Mouse (Mus musculus): ENCODE measurements at regions not wholly inside any gene's neighbourhood (a gene's known extent, or its start where the extent isn't known, plus 50 kb on each side); places are given as distances from the start of the nearest gene placed in this dataset.

DNA sequence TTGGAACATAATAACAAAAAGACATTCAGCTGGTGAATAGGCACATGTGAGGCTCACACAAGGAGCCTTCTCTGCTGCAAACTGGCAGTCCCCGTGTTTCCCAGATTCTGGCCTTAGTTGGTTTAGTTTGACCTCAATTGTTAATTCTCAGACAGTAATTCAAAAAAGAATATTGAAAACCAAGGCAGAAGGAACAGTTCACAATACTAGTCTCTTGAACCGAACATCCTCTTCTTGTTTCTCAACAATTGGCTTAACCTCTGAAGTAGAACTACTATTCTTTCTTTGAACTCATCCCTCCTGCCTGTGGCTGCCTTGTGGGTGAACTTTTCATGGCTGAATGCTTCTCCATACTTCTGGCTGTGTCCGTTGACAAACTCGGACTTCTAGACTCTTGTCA lies 110.4 kb upstream of the Neil3 start:
- no peaks in the 10 kb centered on the region for H3K4me1 ChIP-seq
- H3K36me3 ChIP-seq, result no peaks in the 10 kb centered on the region
- H3K27ac ChIP-seq, result no peak overlapping the region
- no peak for ATAC-seq (ENCODE audit: low FRiP score)
- no peak overlapping the region for H3K4me3 ChIP-seq
- WGBS, result 25% methylated on average over 4 of the region's 4 CpGs
- H3K4me2 ChIP-seq (replicated peaks), result no peak overlapping the region
- no peak overlapping the region for H3K9ac ChIP-seq
- no peaks in the 10 kb centered on the region for H3K9me3 ChIP-seq (replicated peaks)
- H3K27me3 ChIP-seq, result no peaks in the 10 kb centered on the region

DNA sequence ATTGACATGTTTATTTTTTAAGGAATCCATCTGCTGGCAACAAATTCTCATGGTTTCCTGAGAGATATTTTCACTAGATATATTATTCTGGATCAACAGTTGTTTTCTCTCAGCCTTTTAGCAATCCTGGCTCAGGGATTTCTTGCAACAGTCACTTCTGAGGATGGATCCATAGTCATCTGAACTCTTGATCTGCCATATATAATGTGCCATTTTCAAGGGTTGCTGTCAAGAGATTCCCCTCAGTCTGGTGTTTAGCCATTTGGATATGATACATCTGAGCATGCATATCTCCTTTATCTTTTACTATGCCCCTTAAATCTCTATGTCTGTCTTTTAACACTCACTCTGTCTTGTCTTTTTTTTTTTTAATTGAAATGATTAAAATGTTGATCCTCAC lies 130.3 kb upstream of the Neil3 start:
- Histone ChIP-seq H3K27ac (no peak overlapping the region), H3K9me3 (replicated peaks) (no peaks in the 10 kb centered on the region), H3K4me2 (replicated peaks) (no peak overlapping the region), H3K9ac (no peak overlapping the region), H3K27me3 (no peaks in the 10 kb centered on the region), H3K36me3 (no peaks in the 10 kb centered on the region), H3K4me3 (no peak overlapping the region), H3K4me1 (no peaks in the 10 kb centered on the region)
- ATAC-seq (ENCODE audit: low FRiP score), result no peak

DNA sequence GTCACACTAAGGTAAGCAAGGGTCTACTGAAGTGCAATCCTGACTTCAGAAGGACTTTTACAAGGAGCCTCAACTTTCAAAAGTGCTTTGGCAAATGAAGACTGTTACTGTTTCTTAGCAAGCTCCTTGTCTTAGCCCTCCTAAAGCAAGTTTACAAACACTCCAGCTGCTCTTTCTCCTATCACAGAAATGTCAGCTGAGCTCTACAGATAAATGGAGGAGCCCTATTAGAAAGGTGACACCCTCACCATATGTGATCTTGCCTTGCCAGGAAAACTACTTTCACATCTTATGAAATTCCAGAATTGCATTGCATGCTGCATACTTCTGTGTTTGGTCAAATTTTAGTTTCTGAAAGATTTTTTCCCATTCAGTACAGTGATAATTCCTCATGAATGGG lies 136.6 kb upstream of the Neil3 start:
- H3K27me3 ChIP-seq, result no peaks in the 10 kb centered on the region
- no peaks in the 10 kb centered on the region for H3K36me3 ChIP-seq
- no peak overlapping the region for H3K27ac ChIP-seq
- no peak for ATAC-seq (ENCODE audit: low FRiP score)
- H3K9ac ChIP-seq, result no peak overlapping the region
- no peak overlapping the region for H3K4me3 ChIP-seq
- H3K9me3 ChIP-seq (replicated peaks), result no peaks in the 10 kb centered on the region
- no peak overlapping the region for H3K4me2 ChIP-seq (replicated peaks)
- no peaks in the 10 kb centered on the region for H3K4me1 ChIP-seq

DNA sequence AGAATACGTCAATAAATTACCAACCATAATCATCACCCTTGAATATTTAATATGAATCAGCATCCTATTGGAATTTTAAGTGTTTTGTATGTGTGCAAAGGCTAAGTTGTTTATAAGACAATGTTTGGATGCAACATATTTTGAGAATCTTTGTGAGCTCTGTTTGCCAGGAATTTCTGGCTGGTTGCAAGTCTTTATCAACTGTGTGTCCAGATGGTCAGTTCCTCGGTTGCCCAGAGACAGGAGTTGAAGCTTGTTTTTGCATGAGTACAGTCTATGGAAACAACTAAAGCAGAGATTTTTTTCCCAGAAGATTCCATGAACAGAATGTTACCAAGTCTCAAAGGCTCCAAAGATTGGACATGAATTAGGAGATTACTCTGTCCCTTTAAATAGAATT lies 142.0 kb upstream of the Neil3 start:
- Histone ChIP-seq H3K27ac (no peak overlapping the region), H3K9me3 (replicated peaks) (no peaks in the 10 kb centered on the region), H3K4me1 (no peaks in the 10 kb centered on the region), H3K4me2 (replicated peaks) (no peak overlapping the region), H3K9ac (no peak overlapping the region), H3K4me3 (no peak overlapping the region), H3K27me3 (no peaks in the 10 kb centered on the region), H3K36me3 (no peaks in the 10 kb centered on the region)
- ATAC-seq (ENCODE audit: low FRiP score), result no peak
- WGBS, result 85% methylated on average over 2 of the region's 2 CpGs

DNA sequence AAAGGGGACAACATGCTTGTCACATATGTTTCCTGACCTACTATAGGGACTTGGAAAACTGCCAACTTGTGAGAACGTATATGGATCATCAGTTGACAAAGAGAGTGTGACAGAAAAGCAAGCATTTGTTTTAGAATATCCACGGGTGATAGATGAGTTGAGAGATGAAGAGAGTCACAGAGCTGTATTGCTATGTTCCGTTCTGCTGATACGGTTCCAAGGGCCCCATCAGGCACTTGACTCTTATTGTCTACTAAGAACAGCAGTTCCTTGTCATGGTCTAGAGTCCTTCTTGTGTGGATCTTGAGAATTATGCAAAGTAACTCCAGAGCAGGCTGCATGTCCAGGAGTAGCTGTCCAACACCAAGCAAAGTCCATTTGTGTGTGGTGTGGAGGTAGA lies 143.0 kb upstream of the Neil3 start:
- no peak for ATAC-seq (ENCODE audit: low FRiP score)
- WGBS, result 75% methylated on average over 4 of the region's 4 CpGs
- H3K4me2 ChIP-seq (replicated peaks), result no peak overlapping the region
- H3K9ac ChIP-seq, result no peak overlapping the region
- H3K4me3 ChIP-seq, result no peak overlapping the region
- H3K27me3 ChIP-seq, result no peaks in the 10 kb centered on the region
- H3K36me3 ChIP-seq, result no peaks in the 10 kb centered on the region
- H3K27ac ChIP-seq, result no peak overlapping the region
- no peaks in the 10 kb centered on the region for H3K4me1 ChIP-seq
- no peaks in the 10 kb centered on the region for H3K9me3 ChIP-seq (replicated peaks)

DNA sequence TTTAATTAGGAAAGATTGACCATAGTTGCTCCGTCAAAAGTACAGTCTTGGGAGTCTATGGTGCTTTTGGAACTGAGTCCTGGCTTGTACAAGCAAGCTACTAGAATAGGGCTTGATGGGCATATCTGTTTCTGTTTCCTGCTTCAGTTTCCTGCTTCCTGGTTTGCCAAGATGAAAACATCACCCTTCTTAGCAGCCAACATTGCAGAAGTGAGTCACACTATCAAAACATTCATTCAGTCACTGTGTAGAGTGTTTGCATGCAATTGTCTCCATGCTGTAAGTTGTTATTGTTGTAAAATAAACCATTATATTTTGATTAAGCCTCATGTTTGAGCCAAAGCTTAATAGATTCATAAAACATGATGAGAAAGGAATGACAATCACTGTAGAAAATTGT lies 149.3 kb upstream of the Neil3 start:
- WGBS, result 88% methylated on average over 1 of the region's 1 CpGs

DNA sequence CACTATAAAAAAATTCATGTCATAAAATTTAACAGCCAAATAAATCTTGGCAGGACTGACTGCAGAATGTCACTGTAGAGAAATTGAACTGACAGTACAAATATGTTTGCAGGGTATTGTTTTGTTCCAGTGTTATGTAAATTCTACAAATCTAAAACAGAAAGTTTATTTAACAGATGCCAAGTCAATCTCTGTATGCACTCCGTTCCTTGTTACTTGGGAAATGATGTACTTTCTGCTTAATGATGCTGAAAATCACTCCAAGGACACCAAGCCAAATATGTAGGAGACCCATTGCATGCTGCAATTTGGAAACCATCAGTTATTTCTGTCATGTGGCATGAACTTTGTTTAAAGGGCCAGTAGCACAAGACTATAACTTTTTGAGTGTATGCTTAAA lies 182.3 kb upstream of the Neil3 start:
- Histone ChIP-seq H3K4me1 (no peaks in the 10 kb centered on the region), H3K27ac (no peak overlapping the region), H3K9me3 (replicated peaks) (no peaks in the 10 kb centered on the region), H3K4me2 (replicated peaks) (no peak overlapping the region), H3K36me3 (no peaks in the 10 kb centered on the region), H3K27me3 (no peaks in the 10 kb centered on the region), H3K9ac (no peak overlapping the region), H3K4me3 (no peak overlapping the region)
- 40% methylated on average over 1 of the region's 1 CpGs for WGBS
- no peak for ATAC-seq (ENCODE audit: low FRiP score)

More for the DNA sequence above, 149.3 kb upstream of the Neil3 start:
- Histone ChIP-seq H3K9ac (no peak overlapping the region), H3K4me2 (replicated peaks) (no peak overlapping the region), H3K27ac (no peak overlapping the region), H3K4me1 (no peaks in the 10 kb centered on the region), H3K9me3 (replicated peaks) (no peaks in the 10 kb centered on the region), H3K36me3 (no peaks in the 10 kb centered on the region), H3K27me3 (no peaks in the 10 kb centered on the region), H3K4me3 (no peak overlapping the region)
- ATAC-seq (ENCODE audit: low FRiP score), result no peak

DNA sequence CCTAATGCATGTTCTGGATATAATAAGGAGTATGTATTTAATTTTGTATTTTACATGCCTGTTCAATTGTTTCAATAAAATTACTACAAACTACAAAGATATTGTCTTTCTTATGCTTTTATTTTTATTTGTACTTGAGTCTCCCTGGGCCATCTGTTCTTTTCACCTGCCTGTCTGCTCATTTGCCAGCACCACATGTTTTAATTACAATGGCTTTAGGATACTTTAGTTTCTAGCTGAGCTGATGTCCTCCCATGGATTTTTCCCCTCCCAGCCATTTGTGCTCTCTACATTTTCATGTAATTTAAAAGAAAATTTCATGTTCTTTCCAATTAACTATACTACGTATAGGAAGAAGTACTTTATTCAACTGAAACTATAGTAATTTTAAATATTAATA lies 188.5 kb upstream of the Neil3 start:
- ATAC-seq (ENCODE audit: low FRiP score), result no peak
- Histone ChIP-seq H3K9ac (no peak overlapping the region), H3K4me3 (no peak overlapping the region), H3K27me3 (no peaks in the 10 kb centered on the region), H3K9me3 (replicated peaks) (no peaks in the 10 kb centered on the region), H3K4me2 (replicated peaks) (no peak overlapping the region), H3K4me1 (no peaks in the 10 kb centered on the region), H3K27ac (no peak overlapping the region), H3K36me3 (no peaks in the 10 kb centered on the region)
- WGBS, result 95% methylated on average over 1 of the region's 1 CpGs

DNA sequence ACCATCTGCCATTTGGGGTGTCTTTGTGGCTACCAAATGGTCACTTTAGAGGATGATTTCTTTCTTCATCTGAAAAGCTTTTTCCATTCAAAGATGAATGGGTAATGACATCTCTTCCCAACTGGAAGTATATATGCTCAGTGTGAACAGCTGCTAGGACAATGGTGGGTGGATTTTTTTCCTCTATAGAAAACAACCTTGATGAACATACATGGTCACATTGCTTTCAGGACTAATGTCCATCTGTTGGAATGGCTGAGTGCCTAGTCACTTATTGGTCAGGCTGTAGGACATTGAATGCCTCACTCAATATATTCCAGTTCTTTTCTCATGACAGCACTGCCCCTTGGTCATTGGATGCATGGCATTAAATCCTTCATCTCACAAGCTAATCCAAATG lies 209.0 kb upstream of the Neil3 start:
- Histone ChIP-seq H3K27me3 (no peaks in the 10 kb centered on the region), H3K9ac (no peak overlapping the region), H3K36me3 (no peaks in the 10 kb centered on the region), H3K4me1 (no peaks in the 10 kb centered on the region), H3K27ac (no peak overlapping the region), H3K4me3 (no peak overlapping the region), H3K4me2 (replicated peaks) (no peak overlapping the region), H3K9me3 (replicated peaks) (no peaks in the 10 kb centered on the region)
- ATAC-seq (ENCODE audit: low FRiP score), result no peak

DNA sequence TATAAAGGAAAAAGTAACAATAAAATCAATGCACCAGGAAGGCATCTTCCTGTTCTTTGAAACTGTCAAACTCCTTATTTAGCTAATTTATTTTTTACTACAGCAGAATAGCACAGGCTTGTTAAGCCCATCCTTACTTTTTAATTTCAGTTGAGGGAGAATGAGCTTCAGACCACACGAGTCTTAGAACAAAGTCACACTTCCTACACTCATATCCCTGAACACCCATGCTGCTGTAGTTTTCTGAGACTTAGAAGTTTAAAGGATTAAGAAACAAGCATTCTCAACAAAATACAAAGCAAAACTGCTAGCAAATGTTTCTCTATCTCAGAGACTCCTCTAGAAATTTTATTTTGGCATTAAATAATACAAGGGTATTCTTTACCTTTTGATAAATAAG lies 208.8 kb upstream of the Vegfc start:
- H3K36me3 ChIP-seq, result no peaks in the 10 kb centered on the region
- no peak overlapping the region for H3K27ac ChIP-seq
- H3K4me1 ChIP-seq, result no peaks in the 10 kb centered on the region
- no peak overlapping the region for H3K9ac ChIP-seq
- no peaks in the 10 kb centered on the region for H3K9me3 ChIP-seq (replicated peaks)
- no peak overlapping the region for H3K4me3 ChIP-seq
- H3K4me2 ChIP-seq (replicated peaks), result no peak overlapping the region
- no peaks in the 10 kb centered on the region for H3K27me3 ChIP-seq
- 74% methylated on average over 1 of the region's 1 CpGs for WGBS
- ATAC-seq (ENCODE audit: low FRiP score), result no peak

DNA sequence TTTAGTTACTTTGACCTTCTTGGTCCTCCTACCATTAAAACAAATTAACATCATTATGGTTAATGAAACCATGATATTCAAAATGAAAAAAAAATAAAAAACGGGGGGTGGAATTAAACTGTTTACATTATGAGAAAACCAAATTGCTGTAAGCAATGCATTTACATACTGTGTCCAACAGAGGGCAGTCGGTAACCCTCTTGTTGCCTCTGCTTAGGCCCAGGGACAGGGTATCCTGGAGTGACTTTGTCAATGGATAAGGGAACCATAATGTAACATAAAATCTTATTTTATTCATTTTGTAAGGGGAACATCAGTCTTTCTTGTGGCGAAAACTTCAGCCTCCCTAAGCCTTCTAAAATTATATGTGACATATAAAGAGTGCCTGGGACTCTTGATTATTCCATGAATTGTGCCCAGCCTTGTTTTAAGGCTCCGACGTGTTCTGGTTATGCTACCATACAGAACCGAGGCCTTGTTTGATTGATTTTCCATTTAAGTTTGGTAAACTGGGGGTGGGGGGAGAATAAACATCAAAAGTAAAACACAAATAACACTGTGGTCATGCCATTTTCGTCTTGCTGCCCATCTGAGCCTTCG lies 207.3 kb upstream of the Vegfc start:
- ATAC-seq (ENCODE audit: low FRiP score), result no peak
- H3K9ac ChIP-seq, result no peak overlapping the region
- H3K36me3 ChIP-seq, result no peaks in the 10 kb centered on the region
- no peak overlapping the region for H3K4me2 ChIP-seq (replicated peaks)
- no peaks in the 10 kb centered on the region for H3K27me3 ChIP-seq
- no peak overlapping the region for H3K4me3 ChIP-seq
- WGBS, result 59% methylated on average over 8 of the region's 8 CpGs
- no peaks in the 10 kb centered on the region for H3K4me1 ChIP-seq
- H3K9me3 ChIP-seq (replicated peaks), result no peaks in the 10 kb centered on the region
- H3K27ac ChIP-seq, result no peak overlapping the region

DNA sequence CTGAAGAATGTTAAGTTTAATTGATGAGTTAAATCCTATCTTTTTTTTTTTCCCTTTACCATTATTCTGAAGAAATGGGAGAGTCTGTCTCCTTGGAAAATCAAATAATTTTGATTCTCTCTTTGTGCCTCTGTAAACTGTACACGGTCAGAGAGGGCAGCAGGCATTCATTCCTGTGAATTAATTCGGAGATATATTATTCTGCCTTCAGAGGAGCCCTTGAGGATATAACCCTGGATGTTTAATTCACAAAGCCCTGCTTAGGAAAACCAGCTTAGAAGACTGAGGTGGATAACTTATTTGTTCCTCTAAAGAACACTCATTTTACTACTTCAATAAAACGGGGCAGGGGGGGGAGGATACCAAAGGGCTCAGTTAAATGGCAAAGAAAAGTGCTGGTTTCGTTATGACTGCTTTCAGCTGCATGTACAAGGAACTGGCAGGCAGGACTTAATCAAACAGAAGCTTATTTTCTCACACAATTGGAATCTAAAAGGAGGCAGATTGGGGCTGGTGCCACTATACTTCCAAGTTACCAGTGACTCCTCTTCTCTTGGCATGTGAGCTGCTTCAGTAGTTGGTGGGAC lies 205.3 kb upstream of the Vegfc start:
- 63% methylated on average over 4 of the region's 4 CpGs for WGBS
- no peaks in the 10 kb centered on the region for H3K36me3 ChIP-seq
- H3K9ac ChIP-seq, result no peak overlapping the region
- no peaks in the 10 kb centered on the region for H3K27me3 ChIP-seq
- no peak overlapping the region for H3K27ac ChIP-seq
- H3K4me1 ChIP-seq, result no peaks in the 10 kb centered on the region
- no peak overlapping the region for H3K4me2 ChIP-seq (replicated peaks)
- H3K4me3 ChIP-seq, result no peak overlapping the region
- H3K9me3 ChIP-seq (replicated peaks), result no peaks in the 10 kb centered on the region
- ATAC-seq (ENCODE audit: low FRiP score), result no peak

DNA sequence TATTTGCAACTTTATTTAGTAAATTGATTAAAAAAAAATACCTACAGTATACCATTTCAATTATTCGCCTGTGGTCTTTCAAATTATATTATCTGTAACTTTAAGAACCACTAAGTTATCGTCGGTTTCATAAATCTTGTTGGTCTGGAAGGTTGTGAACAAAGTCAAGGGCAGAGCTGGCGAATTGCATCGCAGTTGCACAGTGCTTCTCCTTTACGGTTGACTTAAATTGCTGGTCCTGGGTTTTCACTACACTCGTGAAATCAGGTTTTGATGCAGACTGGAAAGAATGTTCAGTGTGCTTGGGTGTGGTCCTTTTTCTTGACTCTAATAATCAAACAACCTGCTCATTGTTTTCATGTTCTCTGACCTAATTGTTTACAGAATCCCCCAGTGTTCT lies 198.6 kb upstream of the Vegfc start:
- Histone ChIP-seq H3K4me2 (replicated peaks) (no peak overlapping the region), H3K27ac (no peak overlapping the region), H3K27me3 (no peaks in the 10 kb centered on the region), H3K9ac (no peak overlapping the region), H3K4me3 (no peak overlapping the region), H3K4me1 (no peaks in the 10 kb centered on the region), H3K9me3 (replicated peaks) (no peaks in the 10 kb centered on the region), H3K36me3 (no peaks in the 10 kb centered on the region)
- no peak for ATAC-seq (ENCODE audit: low FRiP score)
- 86% methylated on average over 7 of the region's 7 CpGs for WGBS

Data from hindbrain, embryonic 12.5 days (tissue).